Comparison of ENCODE assay signal across 16 mouse cellular contexts in the genomic region with DNA sequence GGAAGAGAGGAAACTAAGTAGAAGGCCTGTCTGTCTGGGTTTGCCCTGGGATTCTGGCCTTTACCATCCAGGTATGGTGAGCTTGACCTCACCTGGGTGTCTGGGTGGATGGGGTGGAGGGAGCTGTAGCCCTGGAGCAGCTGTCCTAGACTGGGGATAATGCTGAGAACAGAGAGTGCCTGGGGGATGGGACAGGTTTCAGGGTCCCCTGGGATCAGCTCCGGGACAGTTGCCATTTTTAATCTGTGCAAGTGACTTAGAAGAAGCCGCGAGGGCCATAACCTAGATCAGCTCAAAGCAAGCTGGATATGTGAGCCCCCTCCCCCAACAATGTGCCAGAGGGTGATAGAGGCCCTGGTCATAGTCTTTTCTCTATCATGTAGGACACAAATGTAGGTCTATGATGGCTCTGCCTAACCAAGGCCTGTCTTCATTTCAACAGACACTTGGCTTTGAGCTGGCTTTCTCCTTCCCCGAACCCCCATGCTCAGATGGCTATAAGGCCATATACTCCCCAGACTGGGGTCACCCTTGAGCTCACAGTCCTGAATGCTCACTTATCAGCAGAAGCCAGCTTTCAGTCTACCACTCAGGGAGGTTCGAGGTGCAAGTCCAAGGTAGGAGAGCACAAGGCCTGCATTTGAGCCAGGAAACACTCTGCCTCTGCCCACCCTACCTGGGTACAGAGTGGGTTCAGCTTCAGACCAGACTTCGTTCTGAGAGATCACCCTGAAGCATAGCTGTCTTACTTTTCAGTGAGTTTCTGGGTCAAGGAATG. TPM values are rescaled to one million over a fixed set of nuclear protein-coding genes. Genes with fewer than 3 reads are reported as not detected.
DNase-seq lines count a peak whose midpoint lies in the region; ATAC-seq lines count a peak whose summit lies in the region.
"Had no signal": no experiment of that assay in that cellular context is flagged by ENCODE, and none has a peak within 500 bp of the region (broad histone marks: within the 10 kb centered on the region; RNA-seq: fewer than 3 reads in every experiment).

No protein-coding gene starts in this region.

- H3K9me3 ChIP-seq in heart, embryonic 10.5 days, result no peaks in the 10 kb centered on the region
- H3K9me3 ChIP-seq: liver, embryonic 15.5 days had no signal

- no peak overlapping the region for H3K4me3 ChIP-seq in heart, embryonic 10.5 days
- H3K4me3 ChIP-seq: liver, embryonic 15.5 days had no signal

- DNase-seq in cerebellum, postnatal 14 days, result peak; percentile 37 to 59
- no peak for DNase-seq in cerebellum, adult 11 months
- peak; percentile 37 for DNase-seq in left cerebral cortex, postnatal 4 days
- DNase-seq in left cerebral cortex, adult 18-20 months (ENCODE audit: low spot score in 2 of 2), result no peak
- no peak for DNase-seq in heart, embryonic 10.5 days (ENCODE audit: low spot score)
- DNase-seq in MN1 (ENCODE audit: low spot score), result no peak
- DNase-seq: lung, postnatal 4 days; thymus, adult 2 months had no signal

- peak overlapping the region; percentile 37; the same call in 1 of the 2 replicates for H3K27ac ChIP-seq in heart, embryonic 10.5 days
- H3K27ac ChIP-seq: hindbrain, embryonic 14.5 days had no signal

- no peaks in the 10 kb centered on the region for H3K27me3 ChIP-seq in heart, embryonic 10.5 days (ENCODE audit: insufficient read depth, poor library complexity, severe bottlenecking)

- H3K4me1 ChIP-seq in heart, embryonic 10.5 days, result peaks cover 39% of the 10 kb centered on the region

- H3K36me3 ChIP-seq in heart, embryonic 10.5 days, result no peaks in the 10 kb centered on the region
- H3K36me3 ChIP-seq: liver, embryonic 15.5 days had no signal

- ATAC-seq in megakaryocyte progenitor cell, adult 5-6 weeks (replicated peaks; ENCODE audit: poor library complexity), result peak; percentile 9; the same call in 1 of the 2 replicates
- ATAC-seq: Patski had no signal

- WGBS in heart, embryonic 10.5 days, result 73% methylated on average over 6 of the region's 6 CpGs

- intact Hi-C loops in left cerebral cortex, postnatal 4 days (cut with DNase I), result no loop called here

RNA-seq across cellular contexts. Expression of a gene that starts 8.4 kb away (rescaled TPM):
- total RNA-seq in left cerebral cortex, postnatal 4 days (2021), result not detected
- not detected for total RNA-seq in left cerebral cortex, adult 18-20 months (2021)
- 0.11 TPM in 1 of 2 replicates, not detected in the other for polyA plus RNA-seq in heart, embryonic 10.5 days (2016; fragmentation: Nextera tagmentation; extraction: Ambion mirVana)
- total RNA-seq in megakaryocyte progenitor cell, adult 5-6 weeks (2015), result not detected in 2 replicates
- total RNA-seq in megakaryocyte progenitor cell, adult 5-6 weeks (2017), result not detected in 2 replicates
- total RNA-seq: left cerebral cortex, adult 8-10 months; midbrain, postnatal 0 days had no signal
- polyA plus RNA-seq: frontal cortex, adult 2 months; hindbrain, embryonic 14.5 days; liver, embryonic 15.5 days; midbrain, postnatal 0 days; neural tube, embryonic 14.5 days had no signal

RNA-seq across cellular contexts. Expression of a gene that starts 12.3 kb away (rescaled TPM):
- total RNA-seq in left cerebral cortex, postnatal 4 days (2021), result 10 to 100 TPM; 69.7 to 73.5 TPM
- 10 to 100 TPM; 77.5 to 82.8 TPM for total RNA-seq in left cerebral cortex, adult 18-20 months (2021)
- polyA plus RNA-seq in heart, embryonic 10.5 days (2016; fragmentation: Nextera tagmentation; extraction: Ambion mirVana), result 130 and 162 TPM in 2 replicates
- total RNA-seq in megakaryocyte progenitor cell, adult 5-6 weeks (2015), result 47.1 and 60.0 TPM in 2 replicates
- total RNA-seq in megakaryocyte progenitor cell, adult 5-6 weeks (2017), result 99.2 and 119 TPM in 2 replicates

RNA-seq across cellular contexts. Expression of a gene that starts 25.4 kb away (rescaled TPM):
- 10 to 100 TPM; 16.6 to 16.8 TPM for total RNA-seq in left cerebral cortex, postnatal 4 days (2021)
- 10 to 100 TPM; 13.8 to 15.3 TPM for total RNA-seq in left cerebral cortex, adult 18-20 months (2021)
- 16.5 and 18.5 TPM in 2 replicates for polyA plus RNA-seq in heart, embryonic 10.5 days (2016; fragmentation: Nextera tagmentation; extraction: Ambion mirVana)
- 1.2 and 1.8 TPM in 2 replicates for total RNA-seq in megakaryocyte progenitor cell, adult 5-6 weeks (2015)
- 1.9 and 5.4 TPM in 2 replicates for total RNA-seq in megakaryocyte progenitor cell, adult 5-6 weeks (2017)

RNA-seq across cellular contexts. Expression of a gene that starts 35.6 kb away (rescaled TPM):
- 100 to 1,000 TPM; 288 to 305 TPM for total RNA-seq in left cerebral cortex, postnatal 4 days (2021)
- total RNA-seq in left cerebral cortex, adult 18-20 months (2021), result 100 to 1,000 TPM; 299 to 304 TPM
- 87.2 and 97.0 TPM in 2 replicates for polyA plus RNA-seq in heart, embryonic 10.5 days (2016; fragmentation: Nextera tagmentation; extraction: Ambion mirVana)
- 25.0 and 30.7 TPM in 2 replicates for total RNA-seq in megakaryocyte progenitor cell, adult 5-6 weeks (2015)
- total RNA-seq in megakaryocyte progenitor cell, adult 5-6 weeks (2017), result 37.4 and 40.0 TPM in 2 replicates

Comparison
In these comparisons a context has a peak if more than half of its experiments do, and no peak if none do; other contexts are left out.
1. DNase-seq: peak in cerebellum, postnatal 14 days (2 of 2) and left cerebral cortex, postnatal 4 days (single experiment); none in cerebellum, adult 11 months (single experiment), left cerebral cortex, adult 18-20 months (0 of 2), heart, embryonic 10.5 days (single experiment) and MN1 (single experiment).